Mouse (Mus musculus) frontal cortex, postnatal 10 days (tissue): ENCODE measurements around the gene Mad1l1.

Source experiments
- DNase-seq, 2 experiments: peaks; one replicate each; pipeline ENCODE4 v3.0.0; 2022; ENCODE audit warnings: low spot score in 2 of 2, mixed read lengths in 1 of 2

Gene Mad1l1

GRCm38 (mm10) chr5:140045453-140045852 lies 275.9 kb downstream of the Mad1l1 start:
- DNase-seq = no peak

GRCm38 (mm10) chr5:140043002-140043401 lies 278.4 kb downstream of the Mad1l1 start:
- DNase-seq = no peak

GRCm38 (mm10) chr5:140042002-140042611 lies 279.2 kb downstream of the Mad1l1 start:
- DNase-seq = no peak

GRCm38 (mm10) chr5:140041055-140041454 lies 280.3 kb downstream of the Mad1l1 start:
- no peak for DNase-seq

GRCm38 (mm10) chr5:140037587-140038233 lies 283.6 kb downstream of the Mad1l1 start:
- no peak for DNase-seq

GRCm38 (mm10) chr5:140035641-140036040 lies 285.7 kb downstream of the Mad1l1 start:
- DNase-seq = no peak

GRCm38 (mm10) chr5:140035025-140035330 lies 286.4 kb downstream of the Mad1l1 start:
- no peak for DNase-seq

GRCm38 (mm10) chr5:140034300-140035024 lies 286.9 kb downstream of the Mad1l1 start:
- no peak for DNase-seq

- no peak for DNase-seq
Measured at GRCm38 (mm10) chr5:140026366-140026765, 295.0 kb downstream of the Mad1l1 start.

GRCm38 (mm10) chr5:140025301-140025700 lies 296.1 kb downstream of the Mad1l1 start:
- DNase-seq = no peak

GRCm38 (mm10) chr5:140023941-140024500 lies 297.3 kb downstream of the Mad1l1 start:
- DNase-seq = peak; percentile 32 to 40

- DNase-seq = no peak
Measured at GRCm38 (mm10) chr5:140022861-140023260, 298.5 kb downstream of the Mad1l1 start.

- DNase-seq = peak in 1 of 2 experiments; percentile 20
Measured at GRCm38 (mm10) chr5:140021755-140022154, 299.6 kb downstream of the Mad1l1 start.

GRCm38 (mm10) chr5:140019616-140020015 lies 301.7 kb downstream of the Mad1l1 start:
- DNase-seq = no peak

GRCm38 (mm10) chr5:140018780-140019179 lies 302.6 kb downstream of the Mad1l1 start:
- no peak for DNase-seq

- DNase-seq = no peak
Measured at GRCm38 (mm10) chr5:140016896-140017295, 304.5 kb downstream of the Mad1l1 start.

GRCm38 (mm10) chr5:140013652-140014051 lies 307.7 kb downstream of the Mad1l1 start:
- DNase-seq = no peak

- no peak for DNase-seq
Measured at GRCm38 (mm10) chr5:140012286-140012967, 308.9 kb downstream of the Mad1l1 start.

GRCm38 (mm10) chr5:140010405-140010804 lies 310.9 kb downstream of the Mad1l1 start:
- no peak for DNase-seq

- no peak for DNase-seq
Measured at GRCm38 (mm10) chr5:140009083-140009655, 312.2 kb downstream of the Mad1l1 start.

- DNase-seq = no peak
Measured at GRCm38 (mm10) chr5:140008523-140008806, 312.9 kb downstream of the Mad1l1 start.
